Mouse (Mus musculus): Measurements from ENCODE around the gene Hist1h4i. TPM values are rescaled to one million over a fixed set of nuclear protein-coding genes. Genes with fewer than 3 reads are reported as not detected.

The Hist1h4i gene
- 7.6 TPM for polyA plus RNA-seq (2015; fragmentation: Illumina TruSeq; extraction: RNeasy Lipid Tissue Mini Kit (QIAGEN cat#74804); ENCODE audit: insufficient read depth, low replicate concordance)

GRCm38 (mm10) chr13:22041142-22041536 lies at the start of gene Hist1h4i:
Hist1h4i (minus strand) TSS chr13:22041362.

GRCm38 (mm10) chr13:22084140-22084539 lies 43.0 kb upstream of the Hist1h4i start, which contains the start of gene Vmn1r188:
Vmn1r188 (plus strand) TSS chr13:22084440.

GRCm38 (mm10) chr13:22042568-22043502 lies 1.7 kb upstream of the Hist1h4i start, which contains the start of the genes Hist1h2ag and Hist1h2bj:
Hist1h2ag (minus strand) TSS chr13:22042944.
Hist1h2bj (plus strand) TSS chr13:22043214.

GRCm38 (mm10) chr13:22035267-22036148 lies 5.7 kb downstream of the Hist1h4i start, which contains the start of the genes Hist1h2ah and Hist1h2bk:
Hist1h2ah (minus strand) TSS chr13:22035568.
Hist1h2bk (plus strand) TSS chr13:22035870.

GRCm38 (mm10) chr13:22009642-22010041 lies 31.5 kb downstream of the Hist1h4i start, which contains the start of gene Prss16:
Prss16 (minus strand) TSS chr13:22009742.

Other genes with a start within 250 kb of the Hist1h4i start
- gene Hist1h2bq, start 231.2 kb downstream of the Hist1h4i start, polyA plus RNA-seq (2015; fragmentation: Illumina TruSeq; extraction: RNeasy Lipid Tissue Mini Kit (QIAGEN cat#74804); ENCODE audit: insufficient read depth, low replicate concordance) = 1.1 TPM
- not detected for gene Hist1h2ao, start 230.9 kb downstream of the Hist1h4i start, polyA plus RNA-seq (2015; fragmentation: Illumina TruSeq; extraction: RNeasy Lipid Tissue Mini Kit (QIAGEN cat#74804); ENCODE audit: insufficient read depth, low replicate concordance)
- gene Hist1h4m, start 229.6 kb downstream of the Hist1h4i start, polyA plus RNA-seq (2015; fragmentation: Illumina TruSeq; extraction: RNeasy Lipid Tissue Mini Kit (QIAGEN cat#74804); ENCODE audit: insufficient read depth, low replicate concordance) = not detected
- not detected for gene Hist1h4n, start 209.2 kb downstream of the Hist1h4i start, polyA plus RNA-seq (2015; fragmentation: Illumina TruSeq; extraction: RNeasy Lipid Tissue Mini Kit (QIAGEN cat#74804); ENCODE audit: insufficient read depth, low replicate concordance)
- gene Hist1h2ap, start 207.9 kb downstream of the Hist1h4i start, polyA plus RNA-seq (2015; fragmentation: Illumina TruSeq; extraction: RNeasy Lipid Tissue Mini Kit (QIAGEN cat#74804); ENCODE audit: insufficient read depth, low replicate concordance) = not detected
- gene Hist1h2br, start 207.6 kb downstream of the Hist1h4i start, polyA plus RNA-seq (2015; fragmentation: Illumina TruSeq; extraction: RNeasy Lipid Tissue Mini Kit (QIAGEN cat#74804); ENCODE audit: insufficient read depth, low replicate concordance) = 0.81 TPM
- 1.2 TPM for gene Zfp184, start 96.3 kb downstream of the Hist1h4i start, polyA plus RNA-seq (2015; fragmentation: Illumina TruSeq; extraction: RNeasy Lipid Tissue Mini Kit (QIAGEN cat#74804); ENCODE audit: insufficient read depth, low replicate concordance)
- not detected for gene Pom121l2, start 60.2 kb downstream of the Hist1h4i start, polyA plus RNA-seq (2015; fragmentation: Illumina TruSeq; extraction: RNeasy Lipid Tissue Mini Kit (QIAGEN cat#74804); ENCODE audit: insufficient read depth, low replicate concordance)
- gene Prss16, start 31.6 kb downstream of the Hist1h4i start, polyA plus RNA-seq (2015; fragmentation: Illumina TruSeq; extraction: RNeasy Lipid Tissue Mini Kit (QIAGEN cat#74804); ENCODE audit: insufficient read depth, low replicate concordance) = 1.6 TPM
- not detected for gene Hist1h2ah, start 5.8 kb downstream of the Hist1h4i start, polyA plus RNA-seq (2015; fragmentation: Illumina TruSeq; extraction: RNeasy Lipid Tissue Mini Kit (QIAGEN cat#74804); ENCODE audit: insufficient read depth, low replicate concordance)
- not detected for gene Hist1h2bk, start 5.5 kb downstream of the Hist1h4i start, polyA plus RNA-seq (2015; fragmentation: Illumina TruSeq; extraction: RNeasy Lipid Tissue Mini Kit (QIAGEN cat#74804); ENCODE audit: insufficient read depth, low replicate concordance)
- not detected for gene Hist1h2ag, start 1.6 kb upstream of the Hist1h4i start, polyA plus RNA-seq (2015; fragmentation: Illumina TruSeq; extraction: RNeasy Lipid Tissue Mini Kit (QIAGEN cat#74804); ENCODE audit: insufficient read depth, low replicate concordance)
- not detected for gene Hist1h2bj, start 1.9 kb upstream of the Hist1h4i start, polyA plus RNA-seq (2015; fragmentation: Illumina TruSeq; extraction: RNeasy Lipid Tissue Mini Kit (QIAGEN cat#74804); ENCODE audit: insufficient read depth, low replicate concordance)
- gene Vmn1r188, start 43.1 kb upstream of the Hist1h4i start, polyA plus RNA-seq (2015; fragmentation: Illumina TruSeq; extraction: RNeasy Lipid Tissue Mini Kit (QIAGEN cat#74804); ENCODE audit: insufficient read depth, low replicate concordance) = not detected
- not detected for gene Vmn1r189, start 64.5 kb upstream of the Hist1h4i start, polyA plus RNA-seq (2015; fragmentation: Illumina TruSeq; extraction: RNeasy Lipid Tissue Mini Kit (QIAGEN cat#74804); ENCODE audit: insufficient read depth, low replicate concordance)
- not detected for gene Vmn1r191, start 142.6 kb upstream of the Hist1h4i start, polyA plus RNA-seq (2015; fragmentation: Illumina TruSeq; extraction: RNeasy Lipid Tissue Mini Kit (QIAGEN cat#74804); ENCODE audit: insufficient read depth, low replicate concordance)
- gene Vmn1r192, start 149.8 kb upstream of the Hist1h4i start, polyA plus RNA-seq (2015; fragmentation: Illumina TruSeq; extraction: RNeasy Lipid Tissue Mini Kit (QIAGEN cat#74804); ENCODE audit: insufficient read depth, low replicate concordance) = not detected
- not detected for gene Vmn1r193, start 181.8 kb upstream of the Hist1h4i start, polyA plus RNA-seq (2015; fragmentation: Illumina TruSeq; extraction: RNeasy Lipid Tissue Mini Kit (QIAGEN cat#74804); ENCODE audit: insufficient read depth, low replicate concordance)
- gene Vmn1r194, start 202.9 kb upstream of the Hist1h4i start, polyA plus RNA-seq (2015; fragmentation: Illumina TruSeq; extraction: RNeasy Lipid Tissue Mini Kit (QIAGEN cat#74804); ENCODE audit: insufficient read depth, low replicate concordance) = not detected
- not detected for gene Vmn1r195, start 229.2 kb upstream of the Hist1h4i start, polyA plus RNA-seq (2015; fragmentation: Illumina TruSeq; extraction: RNeasy Lipid Tissue Mini Kit (QIAGEN cat#74804); ENCODE audit: insufficient read depth, low replicate concordance)
- gene Vmn1r196, start 248.6 kb upstream of the Hist1h4i start, polyA plus RNA-seq (2015; fragmentation: Illumina TruSeq; extraction: RNeasy Lipid Tissue Mini Kit (QIAGEN cat#74804); ENCODE audit: insufficient read depth, low replicate concordance) = not detected

Measured in spleen, adult 10 weeks (tissue).